Mouse (Mus musculus) embryonic fibroblast, embryonic 13.5 days (primary cell): ENCODE measurements around the gene Mrpl58.

Source experiments
- CTCF ChIP-seq: IDR thresholded peaks from 2 replicates; pipeline ENCODE4 v1.5.1; 2011; ENCODE audit warnings: mild to moderate bottlenecking, control low read depth, low read length, moderate library complexity, borderline replicate concordance; ENCODE audit not compliant: insufficient read depth
- POLR2A ChIP-seq: IDR thresholded peaks from 2 replicates; pipeline ENCODE4 v1.6.1; 2011; ENCODE audit warnings: low read depth, mild to moderate bottlenecking, control low read depth, low read length, moderate library complexity

DNA sequence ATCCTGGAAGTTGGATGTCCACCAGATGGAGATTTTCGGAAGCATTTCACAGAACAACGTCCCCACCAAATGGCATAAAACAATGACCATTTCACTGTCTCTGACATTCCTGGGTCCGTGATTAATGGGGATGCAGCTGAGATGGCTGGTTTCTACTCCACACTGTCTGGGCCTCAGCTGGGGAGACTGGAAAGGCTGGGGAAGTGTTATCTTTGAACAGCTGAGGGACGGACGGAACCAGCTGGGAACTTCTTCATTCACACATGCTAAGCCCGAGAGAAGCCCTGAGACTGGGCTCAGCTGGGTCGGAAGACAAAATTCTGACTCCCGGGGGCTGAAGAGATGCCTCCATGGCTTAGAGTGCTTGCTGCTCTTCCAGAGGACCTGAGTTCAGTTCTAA lies 32.2 kb upstream of the Mrpl58 start:
- TF ChIP-seq CTCF (no peak), POLR2A (no peak)
